Mouse (Mus musculus): Measurements from ENCODE around the gene Cxcr3.

Cxcr3 gene

GRCm38 (mm10) chrX:101733828-101734319 is at the start of gene Cxcr3:
Gene Cxcr3 (minus strand): TSS chrX:101734269.
- no peak for DNase-seq (ENCODE audit: low spot score)

GRCm38 (mm10) chrX:101772035-101772434 is 38.0 kb upstream of the Cxcr3 start:
- DNase-seq (ENCODE audit: low spot score) = peak; percentile 66

GRCm38 (mm10) chrX:101770307-101770706 is 36.2 kb upstream of the Cxcr3 start:
- DNase-seq (ENCODE audit: low spot score) = no peak

- no peak for DNase-seq (ENCODE audit: low spot score)
Measured at GRCm38 (mm10) chrX:101769478-101769877, 35.4 kb upstream of the Cxcr3 start.

- no peak for DNase-seq (ENCODE audit: low spot score)
Measured at GRCm38 (mm10) chrX:101767280-101767679, 33.2 kb upstream of the Cxcr3 start.

- DNase-seq (ENCODE audit: low spot score) = no peak
Measured at GRCm38 (mm10) chrX:101765111-101765510, 31.0 kb upstream of the Cxcr3 start.

- DNase-seq (ENCODE audit: low spot score) = no peak
Measured at GRCm38 (mm10) chrX:101764621-101765020, 30.6 kb upstream of the Cxcr3 start.

GRCm38 (mm10) chrX:101754478-101754877 is 20.4 kb upstream of the Cxcr3 start:
- DNase-seq (ENCODE audit: low spot score) = no peak

- peak; percentile 11 for DNase-seq (ENCODE audit: low spot score)
Measured at GRCm38 (mm10) chrX:101750144-101750543, 16.1 kb upstream of the Cxcr3 start.

- no peak for DNase-seq (ENCODE audit: low spot score)
Measured at GRCm38 (mm10) chrX:101741064-101741433, 7.0 kb upstream of the Cxcr3 start.

- DNase-seq (ENCODE audit: low spot score) = peak; percentile 14
Measured at GRCm38 (mm10) chrX:101740335-101741063, 6.4 kb upstream of the Cxcr3 start.

GRCm38 (mm10) chrX:101737201-101737600 is 3.1 kb upstream of the Cxcr3 start:
- DNase-seq (ENCODE audit: low spot score) = no peak

- no peak for DNase-seq (ENCODE audit: low spot score)
Measured at GRCm38 (mm10) chrX:101734981-101735380, 912 bp upstream of the Cxcr3 start.

- DNase-seq (ENCODE audit: low spot score) = no peak
Measured at GRCm38 (mm10) chrX:101733288-101733687, 781 bp downstream of the Cxcr3 start.

GRCm38 (mm10) chrX:101732644-101733043 is 1.4 kb downstream of the Cxcr3 start:
- DNase-seq (ENCODE audit: low spot score) = no peak

GRCm38 (mm10) chrX:101730010-101730409 is 4.1 kb downstream of the Cxcr3 start:
- no peak for DNase-seq (ENCODE audit: low spot score)

- DNase-seq (ENCODE audit: low spot score) = no peak
Measured at GRCm38 (mm10) chrX:101720401-101720800, 13.7 kb downstream of the Cxcr3 start.

GRCm38 (mm10) chrX:101705111-101705510 is 29.0 kb downstream of the Cxcr3 start:
- no peak for DNase-seq (ENCODE audit: low spot score)

- no peak for DNase-seq (ENCODE audit: low spot score)
Measured at GRCm38 (mm10) chrX:101698232-101698631, 35.8 kb downstream of the Cxcr3 start.

- no peak for DNase-seq (ENCODE audit: low spot score)
Measured at GRCm38 (mm10) chrX:101697537-101697936, 36.5 kb downstream of the Cxcr3 start.

- no peak for DNase-seq (ENCODE audit: low spot score)
Measured at GRCm38 (mm10) chrX:101695686-101696085, 38.4 kb downstream of the Cxcr3 start.
